Mouse (Mus musculus) v-Abl transformed pro-B cells (cell line): Measurements from ENCODE around the gene Xrcc4.

Experiments used
- in situ Hi-C, 2 experiments: fragments of 400-800 bp; cut with MboI; formaldehyde crosslinking; loops; one replicate each; pipeline ENCODE4 v1.15.1; 2025; ENCODE audit not compliant: unreplicated experiment in 2 of 2

Gene Xrcc4

GRCm38 (mm10) chr13:89741766-89742685 is 347.4 kb downstream of the Xrcc4 start, which contains the start of gene Vcan:
Vcan (minus strand) TSS chr13:89742509.
- in situ Hi-C loops, result loop anchor here in 1 of 2 experiments (10.0 kb wide), 1 partner anchor 313 kb away; no protein-coding TSS in a partner anchor

GRCm38 (mm10) chr13:89741116-89741551 is 348.3 kb downstream of the Xrcc4 start:
- in situ Hi-C loops, result loop anchor here in 1 of 2 experiments (10.0 kb wide), 1 partner anchor 314 kb away; no protein-coding TSS in a partner anchor

- in situ Hi-C loops, result loop anchor here in 1 of 2 experiments (10.0 kb wide), 1 partner anchor 314 kb away; no protein-coding TSS in a partner anchor
Observed at GRCm38 (mm10) chr13:89740243-89741115, 348.9 kb downstream of the Xrcc4 start.

GRCm38 (mm10) chr13:89739696-89740242 is 349.6 kb downstream of the Xrcc4 start:
- in situ Hi-C loops, result loop anchor here (10.0 kb wide), 2 partner anchors 315 to 355 kb away; no protein-coding TSS in a partner anchor

- in situ Hi-C loops, result loop anchor here in 1 of 2 experiments (10.0 kb wide), 1 partner anchor 356 kb away; no protein-coding TSS in a partner anchor
Observed at GRCm38 (mm10) chr13:89738776-89739695, 350.4 kb downstream of the Xrcc4 start.

- in situ Hi-C loops, result loop anchor here in 1 of 2 experiments (10.0 kb wide), 1 partner anchor 357 kb away; no protein-coding TSS in a partner anchor
Observed at GRCm38 (mm10) chr13:89738275-89738674, 351.1 kb downstream of the Xrcc4 start.

GRCm38 (mm10) chr13:89735111-89735510 is 354.3 kb downstream of the Xrcc4 start:
- in situ Hi-C loops, result loop anchor here in 1 of 2 experiments (10.0 kb wide), 1 partner anchor 360 kb away; no protein-coding TSS in a partner anchor

GRCm38 (mm10) chr13:89726492-89726891 is 362.9 kb downstream of the Xrcc4 start:
- in situ Hi-C loops, result no loop called here
